Mouse (Mus musculus) G1E (cell line): Measurements from ENCODE around the gene Crx. TPM values are rescaled to one million over a fixed set of nuclear protein-coding genes. Genes with fewer than 3 reads are reported as not detected.

ENCODE experiments used
- ATAC-seq: 2 replicates; pipeline ENCODE4 v1.8.0; 2016; ENCODE audit warnings: mild to moderate bottlenecking; ENCODE audit not compliant: insufficient number of reproducible peaks, poor library complexity, low FRiP score, severe bottlenecking; ENCODE audit errors: extremely low read depth
- DNase-seq: peaks from one replicate; pipeline ENCODE4 v3.0.0; 2012; ENCODE audit warnings: low spot score
- H3K27me3 ChIP-seq: 2 replicates; pipeline ENCODE4 v1.6.1; 2012; ENCODE audit warnings: mild to moderate bottlenecking, low read length, inconsistent platforms; ENCODE audit not compliant: insufficient read depth
- H3K36me3 ChIP-seq: replicated peaks from 2 replicates; pipeline ENCODE3; 2012; ENCODE audit warnings: mild to moderate bottlenecking, inconsistent platforms
- H3K4me1 ChIP-seq: 2 replicates; pipeline ENCODE4 v1.6.1; 2012; ENCODE audit warnings: low read depth, low read length, inconsistent platforms, mixed read lengths; ENCODE audit not compliant: insufficient read depth
- H3K4me3 ChIP-seq: 2 replicates; pipeline ENCODE4 v1.5.1; 2012; ENCODE audit warnings: low read depth, mild to moderate bottlenecking, inconsistent platforms, low read length, moderate library complexity, mixed read lengths
- H3K9me3 ChIP-seq: replicated peaks from 2 replicates; pipeline ENCODE4 v1.6.1; 2012; ENCODE audit warnings: inconsistent platforms
- CTCF ChIP-seq: IDR thresholded peaks from 2 replicates; pipeline ENCODE4 v1.5.1; 2012; ENCODE audit warnings: low read depth, low read length, inconsistent platforms, mixed read lengths
- GATA1 ChIP-seq: IDR thresholded peaks from 2 replicates; pipeline ENCODE4 v1.6.1; 2012; ENCODE audit warnings: borderline replicate concordance, low read length, inconsistent platforms, mixed read lengths
- GATA2 ChIP-seq: IDR thresholded peaks from 2 replicates; pipeline ENCODE4 v1.6.1; 2012; ENCODE audit warnings: low read depth, low read length, inconsistent platforms, borderline replicate concordance
- POLR2AphosphoS5 ChIP-seq: IDR thresholded peaks from 2 replicates; pipeline ENCODE4 v1.6.1; 2012; ENCODE audit warnings: low read depth, low read length, inconsistent platforms; ENCODE audit not compliant: insufficient replicate concordance
- TAL1 ChIP-seq: conservative IDR thresholded peaks from 2 replicates; pipeline ENCODE4 v1.6.1; 2012; ENCODE audit warnings: low read depth, low read length, inconsistent platforms, mixed read lengths
- polyA plus RNA-seq: library from polyadenylated mRNA; stranded (reverse); fragments of >175 nt; gene quantifications from 2 replicates; pipeline ENCODE4 v1.2.3, GENCODE M21; 2012
- total RNA-seq, 2 experiments: library from RNA; stranded (forward) in 1 of 2; stranded (reverse) in 1 of 2; fragments of 200-1000 nt in 1 of 2; fragments of >200 nt in 1 of 2; fragmentation: Nextera tagmentation in 1 of 2; gene quantifications; 2 replicates each; pipeline ENCODE4 v1.2.3; 2014 to 2017

The Crx gene
- total and polyA plus RNA-seq, 3 experiments, result 0.05 TPM; not detected in 2

DNA sequence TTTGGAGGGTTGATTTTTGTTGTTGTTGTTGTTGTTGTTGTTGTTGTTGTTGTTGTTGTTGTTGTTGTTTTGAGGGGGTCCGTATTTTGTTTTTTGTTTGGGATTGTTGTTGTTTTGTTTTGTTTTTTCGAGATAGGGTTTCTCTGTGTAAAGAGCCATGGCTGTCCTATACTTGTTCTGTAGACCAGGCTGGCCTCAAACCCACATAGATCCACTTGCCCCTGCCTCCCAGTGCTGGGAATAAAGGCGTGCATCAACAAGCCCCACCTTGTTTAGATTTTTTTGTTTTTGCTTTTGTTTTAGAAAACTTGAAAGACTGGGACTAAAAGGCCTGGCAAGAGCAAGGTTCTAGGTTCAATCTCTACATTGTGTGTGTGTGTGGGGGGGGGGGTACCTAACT is 2.1 kb upstream of the Crx start:
- no peak for DNase-seq
- no peaks in the 10 kb centered on the region for H3K9me3 ChIP-seq
- 0 out of 2 replicates have a peak, but pooled peaks cover 2% of the 10 kb centered on the region for H3K27me3 ChIP-seq
- H3K4me3 ChIP-seq, result no peak overlapping the region
- H3K36me3 ChIP-seq, result no peaks in the 10 kb centered on the region
- TF ChIP-seq TAL1 (no peak), POLR2AphosphoS5 (no peak), GATA1 (no peak), GATA2 (no peak), CTCF (no peak)
- no peak for ATAC-seq
- no peaks in the 10 kb centered on the region for H3K4me1 ChIP-seq

DNA sequence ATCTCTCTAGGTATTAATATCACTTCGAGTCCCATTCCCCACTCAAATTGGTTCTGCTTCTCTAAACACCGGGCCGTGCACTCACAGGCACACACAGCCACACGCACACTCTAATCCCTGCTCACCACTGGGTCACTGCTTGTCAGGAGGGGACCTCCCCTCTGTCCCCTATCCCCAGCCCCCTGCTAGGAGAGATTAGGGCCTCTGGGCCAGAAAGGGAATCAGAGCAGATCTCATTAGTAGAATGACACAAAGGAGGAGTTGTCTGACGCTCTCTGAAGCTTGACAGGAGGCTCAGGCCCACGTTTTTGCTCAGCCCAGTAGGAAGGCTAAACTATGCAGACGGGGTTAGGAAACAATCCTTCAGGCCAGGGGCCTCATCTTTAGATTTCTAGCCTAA is 1.6 kb upstream of the Crx start:
- Histone ChIP-seq H3K36me3 (no peaks in the 10 kb centered on the region), H3K4me1 (no peaks in the 10 kb centered on the region), H3K9me3 (no peaks in the 10 kb centered on the region), H3K27me3 (0 out of 2 replicates have a peak, but pooled peaks cover 2% of the 10 kb centered on the region), H3K4me3 (no peak overlapping the region)
- no peak for TF ChIP-seq CTCF
- no peak for TF ChIP-seq TAL1
- no peak for TF ChIP-seq GATA1
- TF ChIP-seq GATA2, result no peak
- TF ChIP-seq POLR2AphosphoS5, result no peak
- DNase-seq (no peak), ATAC-seq (no peak)

DNA sequence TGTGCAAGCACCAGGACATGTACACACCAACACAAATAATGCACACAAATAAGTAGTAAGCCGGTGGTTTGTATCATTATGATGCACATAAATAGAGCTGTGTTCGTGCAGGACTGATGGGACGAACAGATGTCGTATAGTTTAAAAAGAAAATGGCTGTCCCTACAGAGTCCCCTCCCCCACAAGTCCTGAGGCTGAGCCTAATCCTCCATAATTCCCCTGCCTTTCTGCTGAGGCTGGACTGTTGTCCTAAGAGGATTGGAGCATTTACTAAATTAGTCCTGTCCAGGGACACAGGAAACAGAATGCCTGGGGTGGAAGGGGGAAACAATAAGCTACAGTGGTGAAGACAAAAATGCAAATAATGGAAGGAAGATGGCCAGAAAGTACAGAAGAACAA is 15.7 kb downstream of the Crx start:
- no peaks in the 10 kb centered on the region for H3K4me1 ChIP-seq
- DNase-seq, result no peak
- H3K27me3 ChIP-seq, result peaks cover 2% of the 10 kb centered on the region; the same call in 1 of the 2 replicates
- no peaks in the 10 kb centered on the region for H3K9me3 ChIP-seq
- TF ChIP-seq GATA2 (no peak), TAL1 (no peak), CTCF (no peak), POLR2AphosphoS5 (no peak), GATA1 (no peak)
- no peak for ATAC-seq
- H3K4me3 ChIP-seq, result no peak overlapping the region
- no peaks in the 10 kb centered on the region for H3K36me3 ChIP-seq

DNA sequence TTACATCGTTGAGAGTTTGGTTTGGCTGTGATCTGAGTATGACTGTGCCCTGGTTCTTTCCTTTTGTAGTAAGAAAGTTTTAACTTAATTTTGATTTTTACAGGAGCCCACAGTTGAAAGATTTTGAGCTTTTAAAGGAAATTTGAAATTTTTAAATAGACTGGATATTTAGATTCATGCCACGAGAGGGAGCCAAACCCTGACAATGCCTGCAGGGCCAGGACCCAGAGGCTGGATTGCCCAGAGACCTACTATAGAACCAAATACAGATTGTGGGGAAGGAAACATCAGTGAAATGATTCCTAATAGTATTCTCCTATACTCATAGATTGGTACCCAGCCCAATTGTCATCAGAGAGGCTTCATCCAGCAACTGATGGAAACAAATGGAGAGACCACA is 20.1 kb downstream of the Crx start:
- TF ChIP-seq GATA1 (no peak), CTCF (no peak), POLR2AphosphoS5 (no peak), TAL1 (no peak), GATA2 (no peak)
- Histone ChIP-seq H3K36me3 (no peaks in the 10 kb centered on the region), H3K4me3 (no peak overlapping the region), H3K9me3 (0 out of 2 replicates have a peak, but pooled peaks cover 2% of the 10 kb centered on the region), H3K27me3 (no peaks in the 10 kb centered on the region), H3K4me1 (no peaks in the 10 kb centered on the region)
- ATAC-seq, result no peak
- no peak for DNase-seq

DNA sequence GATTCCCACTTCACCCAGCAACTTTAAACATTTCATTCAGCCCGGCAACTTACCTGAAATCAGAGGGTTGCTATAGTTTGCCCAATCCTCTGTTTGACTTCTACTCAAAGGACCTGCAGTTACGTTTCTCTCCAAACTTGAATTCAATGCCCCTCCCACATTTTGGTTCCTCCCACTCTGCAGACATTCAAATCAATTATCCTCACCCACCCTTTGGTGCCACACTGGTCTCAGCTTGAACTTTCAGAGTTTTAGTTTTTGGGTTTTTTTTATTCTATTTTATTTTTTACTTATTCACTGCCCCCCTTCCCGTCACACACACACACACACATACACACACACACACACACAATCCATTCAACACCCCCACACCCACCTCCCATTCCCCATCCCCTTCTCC is 40.2 kb downstream of the Crx start, which contains the start of gene Obox6:
Obox6 (minus strand) TSS at position 101 of the 400 bp plus-strand sequence.
- no peak for ATAC-seq
- Histone ChIP-seq H3K36me3 (no peaks in the 10 kb centered on the region), H3K27me3 (no peaks in the 10 kb centered on the region), H3K4me3 (no peak within 1 kb of the TSS), H3K9me3 (no peaks in the 10 kb centered on the region), H3K4me1 (no peaks in the 10 kb centered on the region)
- DNase-seq, result no peak
- TF ChIP-seq GATA1 (no peak), GATA2 (no peak), TAL1 (no peak), POLR2AphosphoS5 (no peak), CTCF (no peak)

Other genes with a start within 250 kb of the Crx start
- gene Obox3, start 240.1 kb downstream of the Crx start, total RNA-seq (2014; fragmentation: Nextera tagmentation), result not detected in 2 replicates
- 0.17 and 0.27 TPM in 2 replicates for gene Obox3, start 240.1 kb downstream of the Crx start, total RNA-seq (2017)
- gene Obox3, start 240.1 kb downstream of the Crx start, polyA plus RNA-seq, result not detected in 2 replicates
- not detected in 2 replicates for gene Obox5, start 129.8 kb downstream of the Crx start, total RNA-seq (2014; fragmentation: Nextera tagmentation)
- gene Obox5, start 129.8 kb downstream of the Crx start, total RNA-seq (2017), result 0.22 and 0.35 TPM in 2 replicates
- gene Obox5, start 129.8 kb downstream of the Crx start, polyA plus RNA-seq, result not detected in 2 replicates
- gene Obox6, start 40.3 kb downstream of the Crx start, total RNA-seq (2014; fragmentation: Nextera tagmentation), result not detected in 2 replicates
- 0.16 TPM in 1 of 2 replicates, not detected in the other for gene Obox6, start 40.3 kb downstream of the Crx start, total RNA-seq (2017)
- gene Obox6, start 40.3 kb downstream of the Crx start, polyA plus RNA-seq, result not detected in 2 replicates
- not detected in 2 replicates for gene Crxos, start 2.6 kb upstream of the Crx start, total RNA-seq (2014; fragmentation: Nextera tagmentation)
- gene Crxos, start 2.6 kb upstream of the Crx start, total RNA-seq (2017), result 0.38 TPM in 1 of 2 replicates, not detected in the other
- gene Crxos, start 2.6 kb upstream of the Crx start, polyA plus RNA-seq, result not detected in 2 replicates
- 559 and 654 TPM in 2 replicates for gene Selenow, start 42.4 kb upstream of the Crx start, total RNA-seq (2014; fragmentation: Nextera tagmentation)
- gene Selenow, start 42.4 kb upstream of the Crx start, total RNA-seq (2017), result 144 and 152 TPM in 2 replicates
- gene Selenow, start 42.4 kb upstream of the Crx start, polyA plus RNA-seq, result 761 and 867 TPM in 2 replicates
- 95.0 and 118 TPM in 2 replicates for gene Nop53, start 66.1 kb upstream of the Crx start, total RNA-seq (2014; fragmentation: Nextera tagmentation)
- 288 and 328 TPM in 2 replicates for gene Nop53, start 66.1 kb upstream of the Crx start, total RNA-seq (2017)
- 630 and 764 TPM in 2 replicates for gene Nop53, start 66.1 kb upstream of the Crx start, polyA plus RNA-seq
- 0.38 and 0.44 TPM in 2 replicates for gene Ehd2, start 87.6 kb upstream of the Crx start, total RNA-seq (2014; fragmentation: Nextera tagmentation)
- 0.33 and 0.35 TPM in 2 replicates for gene Ehd2, start 87.6 kb upstream of the Crx start, total RNA-seq (2017)
- 0.11 and 0.15 TPM in 2 replicates for gene Ehd2, start 87.6 kb upstream of the Crx start, polyA plus RNA-seq
- gene Bicra, start 168.0 kb upstream of the Crx start, total RNA-seq (2014; fragmentation: Nextera tagmentation), result 52.1 and 57.0 TPM in 2 replicates
- 1.0 and 1.1 TPM in 2 replicates for gene Bicra, start 168.0 kb upstream of the Crx start, total RNA-seq (2017)
- gene Bicra, start 168.0 kb upstream of the Crx start, polyA plus RNA-seq, result 52.1 and 58.9 TPM in 2 replicates
- not detected in 2 replicates for gene Zfp541, start 181.8 kb upstream of the Crx start, total RNA-seq (2014; fragmentation: Nextera tagmentation)
- under 0.01 TPM in 1 of 2 replicates, not detected in the other for gene Zfp541, start 181.8 kb upstream of the Crx start, total RNA-seq (2017)
- not detected in 2 replicates for gene Zfp541, start 181.8 kb upstream of the Crx start, polyA plus RNA-seq
- gene Napa, start 218.5 kb upstream of the Crx start, total RNA-seq (2014; fragmentation: Nextera tagmentation), result 116 and 156 TPM in 2 replicates
- gene Napa, start 218.5 kb upstream of the Crx start, total RNA-seq (2017), result 73.6 and 86.9 TPM in 2 replicates
- 137 and 159 TPM in 2 replicates for gene Napa, start 218.5 kb upstream of the Crx start, polyA plus RNA-seq
- 8.8 and 12.6 TPM in 2 replicates for gene Kptn, start 239.9 kb upstream of the Crx start, total RNA-seq (2014; fragmentation: Nextera tagmentation)
- gene Kptn, start 239.9 kb upstream of the Crx start, total RNA-seq (2017), result 15.0 and 18.7 TPM in 2 replicates
- 24.5 and 29.4 TPM in 2 replicates for gene Kptn, start 239.9 kb upstream of the Crx start, polyA plus RNA-seq
- gene Slc8a2, start 249.9 kb upstream of the Crx start, total RNA-seq (2014; fragmentation: Nextera tagmentation), result 0.15 and 0.23 TPM in 2 replicates
- gene Slc8a2, start 249.9 kb upstream of the Crx start, total RNA-seq (2017), result under 0.01 and 0.05 TPM in 2 replicates
- gene Slc8a2, start 249.9 kb upstream of the Crx start, polyA plus RNA-seq, result 0.03 TPM in 1 of 2 replicates, not detected in the other